Mouse (Mus musculus): Measurements from ENCODE around the gene Uap1l1. TPM values are rescaled to one million over a fixed set of nuclear protein-coding genes. Genes with fewer than 3 reads are reported as not detected.

Gene Uap1l1
- total and polyA plus RNA-seq, 3 experiments, result 4.7 to 12.6 TPM; not detected in 1

- H3K27me3 ChIP-seq (ENCODE audit: control insufficient read depth in 1 of 2, insufficient read depth in 2 of 2, low read length in 2 of 2), result peaks cover 0 to 1% of the 10 kb centered on the region in 2 experiments; a peak in 1 of 4 replicates
- TF ChIP-seq RCOR1 (IDR thresholded peaks at IDR 0.05; ENCODE audit: low read depth, low read length) (no peak), JUND (IDR thresholded peaks at IDR 0.05; ENCODE audit: low read depth, low read length) (no peak)
Observed at GRCm38 (mm10) chr2:25408908-25409307, 43.4 kb upstream of the Uap1l1 start.

GRCm38 (mm10) chr2:25403994-25404393 lies 38.5 kb upstream of the Uap1l1 start:
- Histone ChIP-seq H3K27me3 (ENCODE audit: control insufficient read depth in 1 of 2, insufficient read depth in 2 of 2, low read length in 2 of 2) (0 out of 4 replicates have a peak, but pooled peaks cover 0 to under 1% of the 10 kb centered on the region in 2 experiments), H3K79me2 (ENCODE audit: control insufficient read depth, insufficient read depth, low read length, poor library complexity) (no peaks in the 10 kb centered on the region), H3K4me1 (ENCODE audit: control insufficient read depth in 1 of 2, insufficient read depth in 2 of 2, low read length in 2 of 2) (no peaks in the 10 kb centered on the region), H3K27ac (ENCODE audit: control insufficient read depth, low read depth, low read length) (no peak overlapping the region), H3K9me3 (replicated peaks; ENCODE audit: insufficient read depth, low read length) (no peaks in the 10 kb centered on the region), H3K4me3 (ENCODE audit: control insufficient read depth in 1 of 2, insufficient read depth in 1 of 2, low read depth in 2 of 2, low read length in 2 of 2) (no peak overlapping the region), H3K36me3 (ENCODE audit: control insufficient read depth in 1 of 2, insufficient read depth in 2 of 2, low read length in 2 of 2) (no peaks in the 10 kb centered on the region), H3K9ac (ENCODE audit: control insufficient read depth, low read depth, low read length, poor library complexity, severe bottlenecking) (no peak overlapping the region)
- DNase-seq (ENCODE audit: low read depth, low spot score), result no peak
- TF ChIP-seq POLR2AphosphoS2 (IDR thresholded peaks at IDR 0.05; ENCODE audit: low read length) (no peak), NELFE (IDR thresholded peaks at IDR 0.05; ENCODE audit: low read depth, low read length) (no peak), SMC3 (IDR thresholded peaks at IDR 0.05; ENCODE audit: low read depth, low read length) (no peak), USF1 (IDR thresholded peaks at IDR 0.05; ENCODE audit: low read depth, low read length) (no peak)

More at GRCm38 (mm10) chr2:25408908-25409307, 43.4 kb upstream of the Uap1l1 start:
- Histone ChIP-seq H3K4me1 (ENCODE audit: control insufficient read depth in 1 of 2, insufficient read depth in 2 of 2, low read length in 2 of 2) (no peaks in the 10 kb centered on the region), H3K9me3 (replicated peaks; ENCODE audit: insufficient read depth, low read length) (no peaks in the 10 kb centered on the region), H3K4me3 (ENCODE audit: control insufficient read depth in 1 of 2, insufficient read depth in 1 of 2, low read depth in 2 of 2, low read length in 2 of 2) (no peak overlapping the region), H3K9ac (ENCODE audit: control insufficient read depth, low read depth, low read length, poor library complexity, severe bottlenecking) (no peak overlapping the region), H3K36me3 (ENCODE audit: control insufficient read depth in 1 of 2, insufficient read depth in 2 of 2, low read length in 2 of 2) (no peaks in the 10 kb centered on the region), H3K27ac (ENCODE audit: control insufficient read depth, low read depth, low read length) (no peak overlapping the region), H3K79me2 (ENCODE audit: control insufficient read depth, insufficient read depth, low read length, poor library complexity) (no peaks in the 10 kb centered on the region)
- no peak for DNase-seq (ENCODE audit: low read depth, low spot score)

GRCm38 (mm10) chr2:25402972-25403601 lies 37.6 kb upstream of the Uap1l1 start:
- H3K4me1 ChIP-seq (ENCODE audit: control insufficient read depth in 1 of 2, insufficient read depth in 2 of 2, low read length in 2 of 2), result no peaks in the 10 kb centered on the region
- no peak for DNase-seq (ENCODE audit: low read depth, low spot score)
- no peak overlapping the region for H3K4me3 ChIP-seq (ENCODE audit: control insufficient read depth in 1 of 2, insufficient read depth in 1 of 2, low read depth in 2 of 2, low read length in 2 of 2)
- H3K9me3 ChIP-seq (replicated peaks; ENCODE audit: insufficient read depth, low read length), result no peaks in the 10 kb centered on the region
- H3K27ac ChIP-seq (ENCODE audit: control insufficient read depth, low read depth, low read length), result no peak overlapping the region
- H3K9ac ChIP-seq (ENCODE audit: control insufficient read depth, low read depth, low read length, poor library complexity, severe bottlenecking), result no peak overlapping the region
- TF ChIP-seq CHD1 (IDR thresholded peaks at IDR 0.05; ENCODE audit: low read depth, low read length) (no peak), GABPA (IDR thresholded peaks at IDR 0.05; ENCODE audit: low read depth, low read length) (no peak), POLR2A (IDR thresholded peaks at IDR 0.05; ENCODE audit: control insufficient read depth in 1 of 2, insufficient read depth in 1 of 2, low read depth in 1 of 2, low read length in 2 of 2, poor library complexity in 1 of 2) (no peak)
- no peaks in the 10 kb centered on the region for H3K36me3 ChIP-seq (ENCODE audit: control insufficient read depth in 1 of 2, insufficient read depth in 2 of 2, low read length in 2 of 2)
- H3K79me2 ChIP-seq (ENCODE audit: control insufficient read depth, insufficient read depth, low read length, poor library complexity), result no peaks in the 10 kb centered on the region
- peaks cover 0 to 3% of the 10 kb centered on the region in 2 experiments; a peak in 1 of 4 replicates for H3K27me3 ChIP-seq (ENCODE audit: control insufficient read depth in 1 of 2, insufficient read depth in 2 of 2, low read length in 2 of 2)

Measured in MEL (cell line).